Mouse (Mus musculus) liver, adult 2 months (tissue): Measurements from ENCODE around the gene Cog3.

ENCODE experiments used
- CTCF ChIP-seq: fragments of 200-500 bp; IDR thresholded peaks from 2 replicates; pipeline ENCODE4 v1.5.1; 2011; ENCODE audit warnings: low read depth, low read length, control low read depth
- POLR2A ChIP-seq: fragments of 200-500 bp; IDR thresholded peaks from 2 replicates; pipeline ENCODE4 v1.6.1; 2011; ENCODE audit warnings: low read length, control low read depth; ENCODE audit not compliant: insufficient read depth; ENCODE audit errors: extremely low read depth

- TF ChIP-seq CTCF (no peak), POLR2A (no peak)
Measured at GRCm38 (mm10) chr14:75758401-75758800, 4.1 kb upstream of the Cog3 start.
